Mouse (Mus musculus) forebrain, embryonic 12.5 days (tissue): ENCODE data around the gene Camk1d. TPM values are rescaled to one million over a fixed set of nuclear protein-coding genes. Genes with fewer than 3 reads are reported as not detected.

Experiments used
- ATAC-seq: fragments of 200-750 bp; cut with Nextera tagmentation; 2 replicates; pipeline ENCODE4 v1.8.0; 2017; ENCODE audit warnings: moderate TSS enrichment; ENCODE audit not compliant: low FRiP score
- H3K27ac ChIP-seq: fragments of 300-500 bp; sonication (generic); 2 replicates; pipeline ENCODE4 v1.5.1; 2016; ENCODE audit warnings: mild to moderate bottlenecking
- H3K27me3 ChIP-seq: fragments of 300-500 bp; sonication (generic); 2 replicates; pipeline ENCODE4 v1.6.1; 2016; ENCODE audit warnings: mild to moderate bottlenecking
- H3K36me3 ChIP-seq: fragments of 300-500 bp; sonication (generic); replicated peaks from 2 replicates; pipeline ENCODE4 v1.6.1; 2016; ENCODE audit warnings: mild to moderate bottlenecking
- H3K4me1 ChIP-seq: fragments of 300-500 bp; sonication (generic); 2 replicates; pipeline ENCODE4 v1.6.1; 2016
- H3K4me2 ChIP-seq: fragments of 300-500 bp; sonication (generic); 2 replicates; pipeline ENCODE4 v1.6.1; 2016; ENCODE audit warnings: mild to moderate bottlenecking, moderate library complexity
- H3K4me3 ChIP-seq: fragments of 300-500 bp; sonication (generic); replicated peaks from 2 replicates; pipeline ENCODE4 v1.5.1; 2016; ENCODE audit warnings: mild to moderate bottlenecking
- H3K9ac ChIP-seq: fragments of 300-500 bp; sonication (generic); 2 replicates; pipeline ENCODE4 v1.6.1; 2016; ENCODE audit warnings: mild to moderate bottlenecking
- H3K9me3 ChIP-seq: fragments of 300-500 bp; sonication (generic); 2 replicates; pipeline ENCODE4 v1.6.1; 2016
- WGBS: fragments of 180-500 bp; shearing (Covaris S2); methylation state at CpG from one replicate; pipeline ENCODE4 v1.1.7; 2016; 5-methylcytosine and 5-hydroxymethylcytosine counted together
- polyA plus RNA-seq: library from polyadenylated mRNA; unstranded; fragments of >200 nt; fragmentation: Nextera tagmentation; extraction: Ambion mirVana; gene quantifications from 2 replicates; pipeline ENCODE4 v1.2.1, GENCODE M21; 2016

The Camk1d gene
- polyA plus RNA-seq, 1 experiment from 2014 or later, result 2.7 TPM

GRCm38 (mm10) chr2:5363836-5364235 lies 350.5 kb downstream of the Camk1d start:
- H3K4me1 ChIP-seq, result no peaks in the 10 kb centered on the region
- no peak overlapping the region for H3K4me2 ChIP-seq
- H3K9ac ChIP-seq, result no peak overlapping the region
- H3K4me3 ChIP-seq, result no peak overlapping the region
- ATAC-seq, result no peak
- H3K27me3 ChIP-seq, result no peaks in the 10 kb centered on the region
- H3K36me3 ChIP-seq, result no peaks in the 10 kb centered on the region
- H3K27ac ChIP-seq, result no peak overlapping the region
- H3K9me3 ChIP-seq, result no peaks in the 10 kb centered on the region
- 64% methylated on average over 5 of the region's 5 CpGs for WGBS

- Histone ChIP-seq H3K4me3 (no peak overlapping the region), H3K27ac (no peak overlapping the region), H3K27me3 (no peaks in the 10 kb centered on the region), H3K36me3 (no peaks in the 10 kb centered on the region), H3K9me3 (no peaks in the 10 kb centered on the region), H3K9ac (no peak overlapping the region), H3K4me2 (no peak overlapping the region), H3K4me1 (no peaks in the 10 kb centered on the region)
- 81% methylated on average over 5 of the region's 5 CpGs for WGBS
- no peak for ATAC-seq
These were observed 356.3 kb downstream of the Camk1d start for GRCm38 (mm10) chr2:5358049-5358448.

- Histone ChIP-seq H3K9ac (no peak overlapping the region), H3K4me2 (no peak overlapping the region), H3K27me3 (no peaks in the 10 kb centered on the region), H3K4me1 (no peaks in the 10 kb centered on the region), H3K36me3 (no peaks in the 10 kb centered on the region), H3K9me3 (no peaks in the 10 kb centered on the region), H3K27ac (no peak overlapping the region), H3K4me3 (no peak overlapping the region)
- no peak for ATAC-seq
- WGBS, result 44% methylated on average over 4 of the region's 4 CpGs
These were observed 357.3 kb downstream of the Camk1d start for GRCm38 (mm10) chr2:5357056-5357455.

GRCm38 (mm10) chr2:5352821-5353522 lies 361.3 kb downstream of the Camk1d start:
- Histone ChIP-seq H3K36me3 (no peaks in the 10 kb centered on the region), H3K27me3 (0 out of 2 replicates have a peak, but pooled peaks cover 2% of the 10 kb centered on the region)

GRCm38 (mm10) chr2:5345344-5345743 lies 369.0 kb downstream of the Camk1d start:
- H3K27ac ChIP-seq, result no peak overlapping the region
- 0 out of 2 replicates have a peak, but pooled peaks cover 3% of the 10 kb centered on the region for H3K4me1 ChIP-seq
- no peak overlapping the region for H3K9ac ChIP-seq
- H3K4me2 ChIP-seq, result no peak overlapping the region
- H3K36me3 ChIP-seq, result no peaks in the 10 kb centered on the region
- no peak for ATAC-seq
- 86% methylated on average over 9 of the region's 9 CpGs for WGBS
- no peaks in the 10 kb centered on the region for H3K9me3 ChIP-seq
- no peaks in the 10 kb centered on the region; the same call in 1 of the 2 replicates for H3K27me3 ChIP-seq
- no peak overlapping the region for H3K4me3 ChIP-seq

More at GRCm38 (mm10) chr2:5352821-5353522, 361.3 kb downstream of the Camk1d start:
- Histone ChIP-seq H3K4me1 (0 out of 2 replicates have a peak, but pooled peaks cover 3% of the 10 kb centered on the region), H3K9ac (no peak overlapping the region), H3K4me3 (no peak overlapping the region), H3K9me3 (no peaks in the 10 kb centered on the region), H3K27ac (no peak overlapping the region), H3K4me2 (no peak overlapping the region)
- 87% methylated on average over 13 of the region's 13 CpGs for WGBS
- no peak for ATAC-seq

GRCm38 (mm10) chr2:5327533-5328250 lies 386.6 kb downstream of the Camk1d start:
- H3K4me3 ChIP-seq, result no peak overlapping the region
- no peaks in the 10 kb centered on the region for H3K36me3 ChIP-seq
- H3K27ac ChIP-seq, result no peak overlapping the region
- H3K9me3 ChIP-seq, result no peaks in the 10 kb centered on the region
- ATAC-seq, result no peak
- peaks cover 13% of the 10 kb centered on the region for H3K4me1 ChIP-seq
- no peak overlapping the region for H3K4me2 ChIP-seq
- H3K9ac ChIP-seq, result no peak overlapping the region
- no peaks in the 10 kb centered on the region for H3K27me3 ChIP-seq
- WGBS, result 75% methylated on average over 12 of the region's 12 CpGs

- Histone ChIP-seq H3K4me2 (no peak overlapping the region), H3K27me3 (no peaks in the 10 kb centered on the region), H3K27ac (no peak overlapping the region), H3K9ac (no peak overlapping the region), H3K9me3 (no peaks in the 10 kb centered on the region), H3K4me3 (no peak overlapping the region), H3K36me3 (no peaks in the 10 kb centered on the region), H3K4me1 (peaks cover 21% of the 10 kb centered on the region)
- WGBS, result 88% methylated on average over 3 of the region's 3 CpGs
- ATAC-seq, result no peak
These were observed 389.5 kb downstream of the Camk1d start for GRCm38 (mm10) chr2:5324806-5325205.

GRCm38 (mm10) chr2:5321660-5322295 lies 392.5 kb downstream of the Camk1d start:
- WGBS, result 48% methylated on average over 8 of the region's 8 CpGs
- Histone ChIP-seq H3K4me1 (peaks cover 13% of the 10 kb centered on the region), H3K9me3 (no peaks in the 10 kb centered on the region), H3K27me3 (peaks cover 2% of the 10 kb centered on the region; the same call in 1 of the 2 replicates), H3K36me3 (no peaks in the 10 kb centered on the region), H3K4me2 (no peak overlapping the region), H3K4me3 (no peak overlapping the region), H3K27ac (no peak overlapping the region), H3K9ac (no peak overlapping the region)
- ATAC-seq, result no peak

- Histone ChIP-seq H3K27ac (no peak overlapping the region), H3K4me3 (no peak overlapping the region), H3K4me1 (peaks cover 26% of the 10 kb centered on the region), H3K9me3 (no peaks in the 10 kb centered on the region), H3K4me2 (no peak overlapping the region), H3K27me3 (peaks cover 10% of the 10 kb centered on the region), H3K9ac (no peak overlapping the region), H3K36me3 (no peaks in the 10 kb centered on the region)
- ATAC-seq, result no peak
- whole genome bisulfite sequencing, result 87% methylated on average over 3 of the region's 3 CpGs
These were observed 395.2 kb downstream of the Camk1d start for GRCm38 (mm10) chr2:5319138-5319537.

- no peak for ATAC-seq
- H3K4me3 ChIP-seq, result no peak overlapping the region
- H3K27me3 ChIP-seq, result peaks cover 25% of the 10 kb centered on the region
- H3K27ac ChIP-seq, result no peak overlapping the region
- peaks cover 16% of the 10 kb centered on the region for H3K4me1 ChIP-seq
- H3K36me3 ChIP-seq, result no peaks in the 10 kb centered on the region
- no peaks in the 10 kb centered on the region for H3K9me3 ChIP-seq
- H3K9ac ChIP-seq, result no peak overlapping the region
- H3K4me2 ChIP-seq, result no peak overlapping the region
- WGBS, result 91% methylated on average over 5 of the region's 5 CpGs
These were observed 397.6 kb downstream of the Camk1d start for GRCm38 (mm10) chr2:5316763-5317162.

GRCm38 (mm10) chr2:5316217-5316616 lies 398.1 kb downstream of the Camk1d start:
- H3K36me3 ChIP-seq, result no peaks in the 10 kb centered on the region
- no peak for ATAC-seq
- 86% methylated on average over 4 of the region's 4 CpGs for WGBS
- no peak overlapping the region for H3K4me2 ChIP-seq
- H3K27ac ChIP-seq, result no peak overlapping the region
- peaks cover 14% of the 10 kb centered on the region for H3K4me1 ChIP-seq
- H3K27me3 ChIP-seq, result peaks cover 25% of the 10 kb centered on the region
- no peaks in the 10 kb centered on the region for H3K9me3 ChIP-seq
- H3K9ac ChIP-seq, result no peak overlapping the region
- no peak overlapping the region for H3K4me3 ChIP-seq

GRCm38 (mm10) chr2:5315291-5315828 lies 399.0 kb downstream of the Camk1d start:
- 69% methylated on average over 8 of the region's 8 CpGs for WGBS
- Histone ChIP-seq H3K27ac (no peak overlapping the region), H3K27me3 (peaks cover 25% of the 10 kb centered on the region), H3K36me3 (no peaks in the 10 kb centered on the region), H3K4me3 (no peak overlapping the region), H3K9me3 (no peaks in the 10 kb centered on the region), H3K4me2 (no peak overlapping the region), H3K9ac (no peak overlapping the region), H3K4me1 (peaks cover 14% of the 10 kb centered on the region)
- no peak for ATAC-seq
